Mouse (Mus musculus): ENCODE measurements around the gene Ttc7. TPM values are rescaled to one million over a fixed set of nuclear protein-coding genes. Genes with fewer than 3 reads are reported as not detected.
A peak's percentile ranks its signal among the peaks of the same experiment; 100 is the strongest.

Ttc7 gene
- total RNA-seq, 2 experiments from 2014 or later = 10.0 to 11.9 TPM

GRCm38 (mm10) chr17:87312924-87313870, 30.5 kb downstream of the Ttc7 start:
- no peak for DNase-seq (ENCODE audit: low spot score in 2 of 2)

GRCm38 (mm10) chr17:87314121-87314520, 31.4 kb downstream of the Ttc7 start:
- DNase-seq (ENCODE audit: low spot score in 2 of 2) = no peak

- no peak for DNase-seq (ENCODE audit: low spot score in 2 of 2)
These were observed 31.9 kb downstream of the Ttc7 start for GRCm38 (mm10) chr17:87314530-87314946.

- DNase-seq (ENCODE audit: low spot score in 2 of 2) = peak; percentile 90 to 97
These were observed 32.4 kb downstream of the Ttc7 start for GRCm38 (mm10) chr17:87315021-87315531.

- DNase-seq (ENCODE audit: low spot score in 2 of 2) = no peak
These were observed 33.4 kb downstream of the Ttc7 start for GRCm38 (mm10) chr17:87315891-87316763.

GRCm38 (mm10) chr17:87317271-87317670, 34.6 kb downstream of the Ttc7 start:
- no peak for DNase-seq (ENCODE audit: low spot score in 2 of 2)

- DNase-seq (ENCODE audit: low spot score in 2 of 2) = no peak
These were observed 35.3 kb downstream of the Ttc7 start for GRCm38 (mm10) chr17:87317947-87318346.

GRCm38 (mm10) chr17:87321673-87322072, 39.0 kb downstream of the Ttc7 start:
- no peak for DNase-seq (ENCODE audit: low spot score in 2 of 2)

GRCm38 (mm10) chr17:87323215-87323614, 40.5 kb downstream of the Ttc7 start:
- DNase-seq (ENCODE audit: low spot score in 2 of 2) = no peak

GRCm38 (mm10) chr17:87325501-87325900, 42.8 kb downstream of the Ttc7 start:
- no peak for DNase-seq (ENCODE audit: low spot score in 2 of 2)

GRCm38 (mm10) chr17:87326987-87327386, 44.3 kb downstream of the Ttc7 start:
- no peak for DNase-seq (ENCODE audit: low spot score in 2 of 2)

- DNase-seq (ENCODE audit: low spot score in 2 of 2) = no peak
These were observed 45.0 kb downstream of the Ttc7 start for GRCm38 (mm10) chr17:87327645-87328044.

GRCm38 (mm10) chr17:87328177-87328768, 45.6 kb downstream of the Ttc7 start:
- peak; percentile 91 to 94 for DNase-seq (ENCODE audit: low spot score in 2 of 2)

GRCm38 (mm10) chr17:87329144-87329700, 46.5 kb downstream of the Ttc7 start:
- no peak for DNase-seq (ENCODE audit: low spot score in 2 of 2)

- peak; percentile 84 to 93 for DNase-seq (ENCODE audit: low spot score in 2 of 2)
These were observed 47.7 kb downstream of the Ttc7 start for GRCm38 (mm10) chr17:87330250-87330920.

- no peak for DNase-seq (ENCODE audit: low spot score in 2 of 2)
These were observed 48.2 kb downstream of the Ttc7 start for GRCm38 (mm10) chr17:87330921-87331291.

- no peak for DNase-seq (ENCODE audit: low spot score in 2 of 2)
These were observed 48.9 kb downstream of the Ttc7 start for GRCm38 (mm10) chr17:87331336-87332141.

GRCm38 (mm10) chr17:87332142-87332815, 49.6 kb downstream of the Ttc7 start:
- DNase-seq (ENCODE audit: low spot score in 2 of 2) = no peak

- no peak for DNase-seq (ENCODE audit: low spot score in 2 of 2)
These were observed 50.2 kb downstream of the Ttc7 start for GRCm38 (mm10) chr17:87332887-87333286.
